Mouse (Mus musculus): Measurements from ENCODE around the gene Slbp.

Slbp gene

DNA sequence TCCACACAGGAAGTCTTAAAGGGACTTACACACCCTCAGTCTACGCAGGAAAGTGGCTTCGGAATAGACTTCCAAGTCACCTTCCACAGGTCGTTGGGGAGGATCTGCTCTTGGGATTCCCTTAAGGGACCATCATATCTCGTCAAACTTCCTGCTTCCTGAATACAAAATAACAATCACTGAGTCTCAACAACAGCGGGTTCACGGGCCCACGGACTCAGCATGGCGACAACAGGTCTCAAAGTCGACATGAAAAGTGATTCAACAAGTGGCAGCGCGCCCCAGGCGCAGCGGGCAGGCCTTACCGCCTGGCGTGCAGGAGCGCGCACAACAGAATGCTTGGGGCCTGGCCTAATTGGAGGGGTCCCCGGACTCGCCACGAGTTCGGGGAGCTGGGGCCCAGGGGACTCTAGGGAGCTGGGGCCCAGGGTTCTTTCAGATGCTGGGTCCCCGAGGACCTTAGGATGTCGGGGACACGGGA, 23.5 kb downstream of the Slbp start:
- DNase-seq = peak; percentile 77

DNA sequence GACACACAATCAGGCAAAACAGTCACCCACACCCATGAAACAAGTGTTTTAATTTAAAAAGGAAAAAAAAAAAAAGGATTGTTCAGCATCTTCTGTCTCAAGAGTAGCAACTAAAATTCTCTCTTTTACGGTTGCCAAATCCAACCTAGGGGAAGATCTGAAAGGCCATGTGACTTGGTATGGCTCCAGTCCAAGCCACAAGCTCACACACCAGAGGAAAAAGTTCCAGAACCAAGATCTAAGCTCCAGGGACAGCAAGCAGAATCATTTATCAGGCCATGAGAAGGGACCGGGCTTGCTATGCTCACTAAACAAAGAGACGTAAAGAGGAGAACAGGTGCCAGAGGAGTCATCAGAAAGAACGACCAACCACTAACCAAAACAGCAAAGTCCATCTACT, 24.4 kb downstream of the Slbp start:
- peak; percentile 40 for DNase-seq

DNA sequence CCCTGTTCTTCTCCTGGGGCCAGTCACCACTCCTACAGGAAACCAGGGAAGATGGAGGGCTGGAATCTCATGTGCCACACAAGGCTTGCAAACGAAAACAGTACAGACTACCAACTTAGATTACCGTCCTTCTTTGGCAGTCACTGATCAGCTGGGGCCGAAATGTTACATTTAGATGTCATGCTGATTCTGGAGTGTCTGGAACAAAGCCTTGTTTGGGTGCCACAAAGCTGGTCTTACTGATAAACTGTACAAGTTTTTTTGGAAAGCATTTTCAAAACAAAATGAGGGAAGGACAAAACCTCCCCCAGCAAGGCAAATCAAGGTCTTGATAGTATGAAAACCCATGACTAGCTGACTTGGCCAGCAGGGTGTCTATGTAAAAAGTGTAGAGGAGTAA, 28.6 kb downstream of the Slbp start:
- no peak for DNase-seq

DNA sequence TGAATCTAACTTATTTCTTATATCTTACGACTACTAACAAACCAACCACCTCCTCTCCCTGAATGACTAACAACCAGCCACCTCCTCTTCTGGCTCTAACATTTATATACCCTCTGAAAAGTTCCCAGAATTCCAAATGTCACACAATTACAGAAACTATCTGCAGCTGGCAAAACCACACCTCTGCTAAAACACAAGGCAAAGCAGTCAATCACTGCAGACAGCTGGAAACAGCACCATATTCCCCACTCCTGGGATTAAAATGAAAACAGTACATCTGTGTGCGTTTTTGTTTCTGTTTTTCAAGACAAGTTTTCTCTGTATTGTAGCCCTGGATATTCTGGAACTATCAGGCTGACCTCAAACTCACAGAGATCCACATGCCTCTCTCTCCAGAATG, 29.7 kb downstream of the Slbp start:
- no peak for DNase-seq

DNA sequence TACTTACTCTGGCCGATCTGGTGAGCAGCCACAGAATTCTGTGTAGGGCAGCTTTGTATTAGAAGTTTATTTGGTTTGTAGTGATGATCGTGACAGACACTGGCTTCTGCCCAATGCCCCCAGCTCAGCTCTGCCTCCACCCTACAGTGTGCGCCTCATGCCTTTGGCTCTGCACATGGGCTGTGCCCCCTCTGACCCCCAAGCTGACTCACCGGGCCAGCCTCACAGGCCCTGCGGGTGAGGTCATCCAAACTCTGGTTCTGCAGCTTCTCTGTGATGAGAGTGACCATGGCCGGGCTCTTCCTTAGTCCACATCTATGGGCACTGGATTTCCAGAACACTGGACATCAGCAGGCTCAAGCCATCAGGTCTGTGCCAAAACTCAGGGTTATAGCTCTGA, 38.0 kb downstream of the Slbp start:
- DNase-seq = no peak

DNA sequence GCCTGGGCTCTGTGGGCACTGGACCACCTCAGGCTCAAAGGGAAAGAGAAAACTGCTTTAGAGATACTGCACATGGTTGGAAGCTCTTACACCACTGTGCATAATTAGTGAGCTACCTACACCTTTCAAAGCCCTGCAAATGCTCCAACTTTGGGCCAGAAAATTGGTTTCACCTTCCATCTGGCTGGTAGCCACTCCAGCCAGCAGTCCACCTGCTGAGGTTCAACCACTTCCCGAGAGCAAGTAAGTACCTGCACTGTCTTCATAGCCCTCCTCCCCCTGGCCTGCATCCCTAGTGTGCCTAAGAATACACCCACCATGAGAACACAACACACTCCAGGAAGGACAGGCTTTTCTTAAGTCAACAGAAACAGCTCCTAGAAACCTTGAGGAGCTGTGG, 40.6 kb downstream of the Slbp start:
- DNase-seq = peak; percentile 49

DNA sequence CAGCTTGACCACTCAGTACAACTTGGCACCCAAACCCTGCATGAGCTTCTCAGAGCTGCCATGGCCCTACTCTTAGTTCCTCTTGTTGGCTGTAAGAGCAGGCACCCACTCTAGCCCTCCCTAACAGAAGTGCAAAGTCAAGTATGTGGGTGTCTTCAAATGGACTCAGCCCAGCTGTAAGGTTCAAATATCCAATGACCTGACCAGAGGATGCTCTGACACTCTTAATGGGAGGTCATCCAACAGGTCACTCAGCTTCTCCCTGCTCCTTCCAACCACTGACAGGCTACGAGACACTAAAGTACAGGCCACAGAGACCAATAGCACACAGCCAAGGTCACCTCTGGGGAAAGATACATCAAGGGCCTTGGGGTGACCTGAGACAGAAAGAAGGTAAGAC, 43.1 kb downstream of the Slbp start:
- DNase-seq = no peak

DNA sequence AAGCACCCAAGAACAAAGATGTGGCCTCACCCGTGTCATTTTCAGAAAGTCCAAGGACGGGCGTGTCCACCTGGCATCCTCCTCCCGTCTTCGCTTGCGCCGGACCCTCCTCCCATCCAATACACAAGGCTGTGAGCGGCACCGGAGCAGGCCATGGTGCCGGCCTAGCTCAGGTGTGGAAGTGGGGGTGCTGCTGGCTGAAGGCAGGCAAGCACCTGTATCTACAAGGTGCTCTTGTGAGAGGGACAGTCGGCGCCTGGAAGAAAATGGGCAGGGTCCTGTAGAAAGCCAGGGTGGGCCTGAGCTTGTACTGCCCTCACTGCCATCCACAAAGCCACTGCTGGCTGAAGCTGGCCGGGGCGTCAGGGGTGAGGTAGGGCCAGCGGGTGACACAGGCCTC, 44.9 kb downstream of the Slbp start:
- DNase-seq = no peak

DNA sequence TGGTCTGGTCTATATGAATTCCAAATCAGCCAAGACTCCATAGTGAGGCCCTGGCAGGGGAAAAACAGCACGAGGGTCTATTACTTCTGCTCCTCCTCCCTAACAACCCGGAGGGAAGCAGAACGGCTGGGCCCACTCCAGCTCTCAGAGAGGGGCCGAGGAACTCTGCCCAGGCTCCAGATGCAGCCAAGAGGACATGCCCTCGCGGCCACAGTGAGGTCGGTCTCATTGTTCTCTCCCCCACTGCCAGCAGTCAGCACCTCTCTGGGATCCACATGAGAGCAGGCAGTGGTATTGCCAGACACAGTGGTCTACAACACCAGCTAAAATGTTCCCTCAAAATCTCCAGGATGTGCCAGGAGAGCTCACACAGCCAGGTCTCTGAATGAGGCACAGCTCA, 45.7 kb downstream of the Slbp start:
- no peak for DNase-seq

DNA sequence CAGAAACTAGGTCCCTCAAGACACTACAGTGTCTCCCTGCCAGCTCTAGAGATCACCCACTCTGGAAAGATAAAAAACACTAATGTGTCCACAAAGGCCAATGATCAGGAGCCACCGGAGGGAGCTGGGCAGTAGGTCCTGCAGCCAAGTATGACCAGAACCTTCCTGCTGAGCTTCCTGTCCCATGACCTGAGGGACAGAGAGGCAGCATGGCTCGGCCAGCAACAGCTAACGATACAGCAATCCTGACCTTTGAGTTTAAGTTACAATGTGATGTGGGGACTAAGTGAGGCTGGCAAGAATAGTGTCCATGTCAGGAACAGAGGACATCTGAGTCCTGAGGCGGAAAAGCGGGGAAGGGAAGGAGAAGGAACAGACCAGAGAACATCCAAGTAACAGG, 47.1 kb downstream of the Slbp start:
- DNase-seq = no peak

DNA sequence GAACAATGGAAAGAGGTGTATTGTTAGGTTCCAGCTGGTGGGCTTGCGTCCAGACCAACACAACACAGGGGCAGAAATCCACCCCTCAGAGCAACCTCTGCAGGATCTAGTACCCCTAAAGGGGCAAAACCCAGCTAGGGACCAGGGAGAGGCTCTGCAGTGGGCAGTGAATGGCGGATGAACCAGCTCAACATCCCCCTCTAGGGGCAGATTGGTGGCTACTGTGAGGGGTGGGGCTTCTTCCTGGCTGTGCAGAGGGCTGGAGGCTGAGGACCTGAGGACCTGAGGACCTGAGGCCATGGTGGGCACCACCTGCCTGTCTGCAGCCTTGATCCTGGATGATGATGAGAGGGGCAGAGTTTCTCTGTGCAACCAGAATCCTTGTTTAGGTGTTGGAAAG, 58.8 kb downstream of the Slbp start:
- DNase-seq = no peak

DNA sequence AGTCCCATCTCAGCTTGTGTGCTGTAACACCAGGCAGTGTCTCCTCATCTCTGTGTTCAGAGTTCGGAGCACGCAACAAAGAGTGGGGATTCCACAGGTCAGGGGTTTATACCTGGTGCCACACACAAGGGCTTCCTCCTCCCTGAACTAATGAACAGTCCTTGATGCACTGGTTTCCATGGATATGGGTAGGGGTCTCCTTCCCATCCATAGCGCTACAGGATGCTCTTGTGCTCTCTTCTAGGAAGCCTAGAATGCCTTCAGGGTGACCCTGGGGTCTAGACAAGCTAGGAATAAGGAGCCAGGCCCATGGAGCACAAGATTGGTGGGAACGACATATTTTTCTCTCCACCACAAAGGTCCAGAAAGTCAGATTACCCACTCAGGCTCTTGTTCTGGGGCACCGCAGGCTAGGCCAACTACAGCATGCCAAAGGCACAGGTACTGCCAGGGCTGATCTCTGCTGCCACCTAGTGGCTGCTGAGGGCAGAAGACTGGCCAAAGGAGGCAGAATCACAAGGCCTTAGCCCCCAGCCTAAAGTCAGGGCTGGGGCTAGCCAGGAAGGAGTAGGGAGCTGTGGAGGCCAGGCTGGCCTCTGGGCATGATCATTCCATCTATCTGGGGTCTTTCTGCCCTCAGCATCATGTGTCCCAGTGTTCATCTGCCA, 63.0 kb downstream of the Slbp start:
- peak; percentile 74 for DNase-seq

DNA sequence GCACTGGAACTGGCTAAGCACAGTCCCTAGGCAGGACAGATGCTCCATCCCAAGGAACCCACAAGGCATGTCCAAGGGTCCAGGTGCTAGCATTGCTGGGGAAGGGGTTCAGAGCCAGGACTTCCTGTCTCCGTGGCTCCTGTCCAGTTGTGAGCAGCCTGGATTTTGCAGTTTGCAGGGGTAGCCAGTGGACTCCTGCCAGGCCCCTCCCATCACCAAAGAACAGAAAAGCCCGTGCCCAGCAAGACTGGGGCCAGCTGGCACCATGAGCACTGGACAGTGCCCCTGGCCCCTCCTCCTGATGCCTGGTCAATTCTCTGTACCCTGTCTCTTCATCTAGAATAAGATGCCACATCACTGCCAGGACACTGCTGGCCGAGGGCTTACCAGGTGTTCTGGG, 64.3 kb downstream of the Slbp start:
- no peak for DNase-seq

DNA sequence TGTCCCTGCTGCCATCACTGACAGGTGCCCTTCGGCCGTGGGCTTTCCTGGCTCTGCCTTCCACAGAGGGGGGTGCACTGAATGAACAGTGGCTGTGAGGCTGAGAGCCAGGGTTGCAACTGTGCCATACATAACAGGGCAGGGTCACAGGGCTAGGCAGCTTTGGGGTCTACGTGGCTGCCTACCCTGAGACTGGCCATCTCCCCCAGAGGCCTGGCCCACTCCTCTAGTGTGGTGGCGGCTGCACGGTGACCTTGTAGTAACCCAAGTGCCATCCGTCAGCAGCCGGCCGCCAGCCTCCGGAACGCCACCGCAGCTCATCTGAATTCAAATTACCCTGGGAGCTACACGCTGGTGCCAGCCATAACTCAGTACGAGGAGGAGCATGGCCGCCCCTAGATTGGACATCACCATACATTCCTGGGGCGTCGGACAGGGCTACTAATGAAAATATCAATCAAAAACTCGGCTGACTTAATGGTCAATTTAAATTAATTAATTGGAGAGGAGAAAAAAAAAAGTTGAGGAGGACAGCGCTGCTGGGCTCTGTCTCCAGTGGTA, 64.8 kb downstream of the Slbp start:
- DNase-seq = no peak

All from cerebellum, adult 9-10 months (tissue).